Mouse (Mus musculus): ENCODE results near the gene Enthd1. TPM values are rescaled to one million over a fixed set of nuclear protein-coding genes. Genes with fewer than 3 reads are reported as not detected.

Gene Enthd1
- total and polyA plus RNA-seq, 3 experiments = not detected

GRCm38 (mm10) chr15:80482348-80482747 is 82.6 kb downstream of the Enthd1 start:
- Histone ChIP-seq H3K9me3 (replicated peaks; ENCODE audit: low read length) (no peaks in the 10 kb centered on the region), H3K79me2 (replicated peaks; ENCODE audit: control insufficient read depth, extremely low read depth, insufficient read depth, poor library complexity, severe bottlenecking) (no peaks in the 10 kb centered on the region), H3K27me3 (replicated peaks) (no peaks in the 10 kb centered on the region), H3K36me3 (replicated peaks in 1 of 2; ENCODE audit: control insufficient read depth in 1 of 2, insufficient read depth in 1 of 2, low read length in 1 of 2) (no peaks in the 10 kb centered on the region), H3K9ac (ENCODE audit: insufficient read depth, low read depth) (no peak overlapping the region), H3K4me1 (ENCODE audit: control insufficient read depth in 1 of 2, insufficient read depth in 2 of 2) (no peaks in the 10 kb centered on the region; a peak in 1 of 4 replicates), H3K4me2 (ENCODE audit: insufficient read depth, low read depth, poor library complexity, severe bottlenecking) (no peak overlapping the region), H3K4me3 (replicated peaks in 1 of 3; ENCODE audit: low read depth in 2 of 3, low read length in 2 of 3, poor library complexity in 1 of 3) (no peak overlapping the region), H3K27ac (ENCODE audit: insufficient read depth, low read depth) (no peak overlapping the region)
- TF ChIP-seq EP300 (IDR thresholded peaks at IDR 0.05; ENCODE audit: low read length) (no peak), ELF1 (IDR thresholded peaks at IDR 0.05; ENCODE audit: low read depth, low read length) (no peak), NRF1 (IDR thresholded peaks at IDR 0.05; ENCODE audit: low read depth, low read length) (no peak)
- DNase-seq (ENCODE audit: extremely low read depth) = no peak
- dilution Hi-C loops (cut with MboI; ENCODE audit: extremely low pct_ligation_motif_present, extremely low pct_unique_long_range_greater_than_20kb, low sequenced_read_pairs) = no loop called here
- in situ Hi-C loops (cut with MboI; ENCODE audit: low pct_ligation_motif_present, low pct_unique_long_range_greater_than_20kb, low sequenced_read_pairs) = no loop called here

DNA sequence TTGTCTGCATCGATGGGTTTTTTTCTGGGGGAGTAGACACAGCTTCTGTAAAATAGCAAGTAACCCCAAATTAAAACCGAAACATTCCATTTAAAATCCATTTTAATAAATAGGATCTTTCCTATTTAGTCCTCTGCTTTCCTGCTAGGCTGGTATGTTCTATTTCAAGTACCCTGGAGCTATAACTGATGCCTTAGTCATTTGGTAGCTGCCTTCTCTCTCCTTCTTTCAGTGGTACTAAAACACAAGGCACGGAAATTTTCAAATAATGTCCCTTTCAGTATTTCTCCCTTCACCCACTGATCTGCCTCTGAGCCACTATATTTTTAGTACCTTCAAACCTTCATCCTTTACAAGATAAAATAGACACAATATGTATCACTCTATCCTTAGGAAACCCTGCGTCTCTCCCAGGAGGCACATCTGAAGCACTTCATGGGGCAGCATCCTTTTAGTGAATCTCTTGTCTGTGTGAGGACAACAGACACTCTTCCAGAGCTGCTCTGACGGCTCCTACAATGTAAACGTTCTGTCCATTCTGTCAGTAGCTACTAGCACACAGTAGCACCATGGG is 90.4 kb downstream of the Enthd1 start:
- H3K36me3 ChIP-seq (replicated peaks in 1 of 2; ENCODE audit: control insufficient read depth in 1 of 2, insufficient read depth in 1 of 2, low read length in 1 of 2) = no peaks in the 10 kb centered on the region
- TF ChIP-seq MEF2A (IDR thresholded peaks at IDR 0.05; ENCODE audit: borderline replicate concordance, low read depth, low read length) (no peak), MAX (IDR thresholded peaks at IDR 0.05; ENCODE audit: low read length) (no peak), POLR2AphosphoS2 (IDR thresholded peaks at IDR 0.05; ENCODE audit: low read depth, low read length) (no peak), NELFE (IDR thresholded peaks at IDR 0.05; ENCODE audit: low read depth, low read length) (no peak), JUN (IDR thresholded peaks at IDR 0.05; ENCODE audit: insufficient read depth, low read depth, low read length) (no peak), HCFC1 (IDR thresholded peaks at IDR 0.05; ENCODE audit: low read depth, low read length) (no peak), CHD1 (IDR thresholded peaks at IDR 0.05; ENCODE audit: low read depth, low read length) (no peak), MAZ (IDR thresholded peaks at IDR 0.05; ENCODE audit: low read depth, low read length) (no peak)
- H3K27ac ChIP-seq (ENCODE audit: insufficient read depth, low read depth) = no peak overlapping the region
- in situ Hi-C loops (cut with MboI; ENCODE audit: low pct_ligation_motif_present, low pct_unique_long_range_greater_than_20kb, low sequenced_read_pairs) = no loop called here
- DNase-seq (ENCODE audit: extremely low read depth) = no peak
- no peak overlapping the region for H3K4me2 ChIP-seq (ENCODE audit: insufficient read depth, low read depth, poor library complexity, severe bottlenecking)
- H3K27me3 ChIP-seq (replicated peaks) = peaks cover 4% of the 10 kb centered on the region
- no peaks in the 10 kb centered on the region for H3K4me1 ChIP-seq (ENCODE audit: control insufficient read depth in 1 of 2, insufficient read depth in 2 of 2)
- H3K9me3 ChIP-seq (replicated peaks; ENCODE audit: low read length) = no peaks in the 10 kb centered on the region
- no peak overlapping the region for H3K4me3 ChIP-seq (replicated peaks in 1 of 3; ENCODE audit: low read depth in 2 of 3, low read length in 2 of 3, poor library complexity in 1 of 3)
- H3K9ac ChIP-seq (ENCODE audit: insufficient read depth, low read depth) = no peak overlapping the region
- H3K79me2 ChIP-seq (replicated peaks; ENCODE audit: control insufficient read depth, extremely low read depth, insufficient read depth, poor library complexity, severe bottlenecking) = no peaks in the 10 kb centered on the region
- dilution Hi-C loops (cut with MboI; ENCODE audit: extremely low pct_ligation_motif_present, extremely low pct_unique_long_range_greater_than_20kb, low sequenced_read_pairs) = no loop called here

GRCm38 (mm10) chr15:80467876-80468275 is 97.1 kb downstream of the Enthd1 start:
- H3K36me3 ChIP-seq (replicated peaks in 1 of 2; ENCODE audit: control insufficient read depth in 1 of 2, insufficient read depth in 1 of 2, low read length in 1 of 2) = no peaks in the 10 kb centered on the region
- H3K27ac ChIP-seq (ENCODE audit: insufficient read depth, low read depth) = no peak overlapping the region
- dilution Hi-C loops (cut with MboI; ENCODE audit: extremely low pct_ligation_motif_present, extremely low pct_unique_long_range_greater_than_20kb, low sequenced_read_pairs) (no loop called here), in situ Hi-C loops (cut with MboI; ENCODE audit: low pct_ligation_motif_present, low pct_unique_long_range_greater_than_20kb, low sequenced_read_pairs) (no loop called here)
- H3K79me2 ChIP-seq (replicated peaks; ENCODE audit: control insufficient read depth, extremely low read depth, insufficient read depth, poor library complexity, severe bottlenecking) = no peaks in the 10 kb centered on the region
- no peak for TF ChIP-seq NRF1 (IDR thresholded peaks at IDR 0.05; ENCODE audit: low read depth, low read length)
- TF ChIP-seq UBTF (IDR thresholded peaks at IDR 0.05; ENCODE audit: low read depth, low read length) = no peak
- TF ChIP-seq IRF4 (IDR thresholded peaks at IDR 0.05; ENCODE audit: low read depth, low read length) = no peak
- no peak for TF ChIP-seq ELF1 (IDR thresholded peaks at IDR 0.05; ENCODE audit: low read depth, low read length)
- TF ChIP-seq RCOR1 (conservative IDR thresholded peaks at IDR 0.05; ENCODE audit: low read depth, low read length) = no peak
- no peak for TF ChIP-seq EP300 (IDR thresholded peaks at IDR 0.05; ENCODE audit: low read length)
- TF ChIP-seq HCFC1 (IDR thresholded peaks at IDR 0.05; ENCODE audit: low read depth, low read length) = no peak
- H3K4me2 ChIP-seq (ENCODE audit: insufficient read depth, low read depth, poor library complexity, severe bottlenecking) = no peak overlapping the region
- DNase-seq (ENCODE audit: extremely low read depth) = no peak
- H3K4me3 ChIP-seq (replicated peaks in 1 of 3; ENCODE audit: low read depth in 2 of 3, low read length in 2 of 3, poor library complexity in 1 of 3) = no peak overlapping the region
- H3K4me1 ChIP-seq (ENCODE audit: control insufficient read depth in 1 of 2, insufficient read depth in 2 of 2) = no peaks in the 10 kb centered on the region
- no peak overlapping the region for H3K9ac ChIP-seq (ENCODE audit: insufficient read depth, low read depth)
- H3K9me3 ChIP-seq (replicated peaks; ENCODE audit: low read length) = no peaks in the 10 kb centered on the region
- H3K27me3 ChIP-seq (replicated peaks) = no peaks in the 10 kb centered on the region

Data from CH12.LX (cell line).